Mouse (Mus musculus) adrenal gland, postnatal 14 days (tissue): ENCODE data around the gene Vps18. TPM values are rescaled to one million over a fixed set of nuclear protein-coding genes. Genes with fewer than 3 reads are reported as not detected.

Experiments used
- DNase-seq: peaks from one replicate; pipeline ENCODE4 v3.0.0; 2021; ENCODE audit warnings: mixed read lengths
- long read RNA-seq, 2 experiments: library from polyadenylated mRNA; stranded (forward); transcript quantifications; one replicate each; pipeline ENCODE4 v2.0.0; 2021
- total RNA-seq: library from RNA; stranded (reverse); gene quantifications from 2 replicates; pipeline ENCODE4 v1.2.3, GENCODE M21; 2021

The Vps18 gene
- 18.1 and 18.6 TPM in 2 replicates for total RNA-seq
- long read RNA-seq, experiment 1, full-length matches to known transcripts, result 7 of 13 reads
- long read RNA-seq, experiment 1, partial matches to known transcripts, result 4 of 13 reads
- long read RNA-seq, experiment 1, other reads (novel, unspliced or antisense), result 2 of 13 reads
- long read RNA-seq, experiment 2, full-length matches to known transcripts, result 14 of 26 reads
- long read RNA-seq, experiment 2, partial matches to known transcripts, result 8 of 26 reads
- long read RNA-seq, experiment 2, other reads (novel, unspliced or antisense), result 4 of 26 reads

DNA sequence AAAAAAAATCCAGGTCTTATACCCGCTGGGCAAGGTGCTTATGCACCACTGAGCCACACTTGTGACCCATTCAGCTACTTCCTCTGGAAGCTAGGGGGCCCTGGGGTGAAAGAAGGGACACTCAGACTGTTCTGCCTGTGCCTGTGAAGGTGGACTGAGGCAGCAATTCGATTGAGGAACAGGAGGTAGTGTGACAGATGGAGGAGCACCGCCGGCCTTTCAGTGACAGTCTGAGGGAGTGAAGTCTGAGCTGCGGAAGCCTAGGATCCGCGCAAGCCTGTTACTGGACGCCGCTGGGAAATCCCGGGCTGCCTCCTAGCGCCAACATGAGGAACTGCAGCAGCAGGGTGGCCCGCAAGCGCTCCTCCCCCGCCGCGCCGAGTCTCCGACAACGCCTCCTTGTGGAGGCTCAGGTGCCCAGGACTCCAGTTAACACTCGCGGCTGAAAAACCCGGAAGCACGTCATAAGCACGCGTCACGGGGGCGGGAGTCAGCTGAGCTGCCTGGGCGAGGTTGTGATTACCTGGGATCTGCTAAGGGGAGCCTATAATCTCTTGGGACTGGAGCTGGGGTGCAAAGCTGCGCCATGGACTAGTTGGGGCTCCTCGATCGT is at the start of gene Vps18:
TSS of gene Vps18 (plus strand) at position 471 of the 613 bp plus-strand sequence.
- DNase-seq, result peak; percentile 99

- no peak for DNase-seq
Measured at GRCm38 (mm10) chr2:119240075-119240818, 48.3 kb upstream of the Vps18 start.

DNA sequence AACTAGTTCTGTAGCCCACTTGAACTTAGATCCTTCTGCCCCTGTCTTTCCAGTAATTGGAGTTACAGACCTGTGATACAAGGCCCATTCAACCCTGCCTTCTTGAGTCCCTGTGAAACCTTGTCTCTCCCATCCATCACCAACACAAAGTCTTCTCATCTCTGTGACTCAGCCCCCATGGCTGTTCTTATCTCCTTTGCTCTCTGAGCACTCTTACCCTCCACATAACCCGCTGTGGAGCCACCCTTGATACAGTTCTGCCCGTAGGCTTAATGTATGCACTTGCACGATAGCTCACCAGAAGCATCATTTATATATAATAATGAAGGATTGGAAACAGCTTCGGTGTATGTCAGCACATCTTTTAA is 47.7 kb upstream of the Vps18 start:
- DNase-seq, result no peak

- no peak for DNase-seq
Measured at GRCm38 (mm10) chr2:119242548-119242947, 46.0 kb upstream of the Vps18 start.

DNA sequence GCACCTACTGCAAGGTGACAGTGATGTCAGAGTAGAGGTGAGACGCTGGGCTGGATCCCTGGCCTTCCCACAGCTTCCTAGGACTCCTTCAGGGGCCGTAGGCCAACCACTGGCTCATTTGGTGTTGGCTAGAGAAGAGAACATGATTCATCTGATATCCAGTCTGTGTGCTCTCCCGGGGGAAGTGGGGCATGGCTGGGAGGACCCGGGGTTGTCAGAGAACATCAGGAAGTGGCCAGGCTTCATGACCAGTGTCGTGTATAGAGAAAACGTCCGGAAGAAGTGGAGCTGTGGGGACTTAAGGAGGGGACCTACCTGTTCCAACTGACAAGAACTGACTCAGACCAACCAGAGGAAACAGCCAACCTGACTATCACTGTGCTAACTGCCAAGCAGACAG is 43.3 kb upstream of the Vps18 start:
- no peak for DNase-seq

GRCm38 (mm10) chr2:119247904-119248303 is 40.6 kb upstream of the Vps18 start:
- DNase-seq, result no peak

DNA sequence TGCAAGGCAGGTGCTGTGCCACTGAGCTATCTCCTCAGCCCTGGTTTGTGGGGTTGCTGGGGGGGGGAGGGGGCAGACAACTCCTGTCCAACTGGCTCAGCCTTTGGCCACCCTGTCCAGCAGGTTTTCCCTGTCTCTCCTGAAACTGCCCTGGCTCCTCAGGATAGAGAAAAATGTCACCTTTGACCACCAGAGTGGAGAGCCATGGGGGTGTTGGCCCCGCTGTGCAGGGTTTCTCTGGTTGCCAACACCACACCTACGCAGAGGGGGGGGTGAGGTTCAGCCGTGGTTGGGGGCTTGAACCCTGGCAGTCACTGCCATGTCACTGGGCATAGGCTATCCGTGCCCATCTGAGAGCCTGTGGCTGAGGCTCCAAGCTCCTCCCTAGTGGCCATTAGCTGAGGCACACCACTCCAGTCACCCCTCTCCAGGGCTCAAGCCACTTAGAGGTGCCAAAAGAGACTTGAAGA is 38.9 kb upstream of the Vps18 start:
- no peak for DNase-seq

GRCm38 (mm10) chr2:119250377-119250776 is 38.2 kb upstream of the Vps18 start:
- no peak for DNase-seq

DNA sequence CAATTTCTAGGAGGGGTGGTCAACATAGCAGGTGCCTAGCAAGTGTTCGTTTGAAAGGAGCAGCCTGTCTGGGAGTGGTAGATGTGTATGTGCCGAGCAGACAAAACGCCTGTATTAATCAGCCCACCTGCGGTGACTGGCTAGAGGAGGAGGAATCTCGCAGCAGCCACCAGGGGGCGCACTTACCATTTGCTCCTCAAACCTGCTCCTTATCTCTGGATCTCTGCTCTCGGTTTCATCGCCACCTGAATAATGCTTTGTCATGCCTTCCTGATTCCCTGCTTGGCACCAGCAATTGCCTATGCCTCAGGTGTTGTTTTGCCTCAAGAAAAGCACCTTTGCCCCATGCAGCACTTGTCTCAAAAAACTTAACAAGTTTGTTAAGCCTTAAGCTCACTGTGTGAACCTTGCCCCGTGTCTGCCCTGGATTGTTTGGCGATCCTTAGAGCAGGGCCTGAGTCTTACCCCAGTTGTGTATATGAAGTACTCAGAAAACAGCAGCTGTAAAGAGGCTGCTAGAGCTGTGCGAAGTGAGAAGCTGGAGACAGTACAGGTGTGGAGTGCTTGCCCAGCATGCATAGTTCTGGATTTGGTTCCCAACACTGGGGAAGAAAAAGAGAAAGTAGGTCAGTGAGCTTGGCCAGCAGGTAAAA is 37.6 kb upstream of the Vps18 start:
- peak; percentile 94 for DNase-seq

DNA sequence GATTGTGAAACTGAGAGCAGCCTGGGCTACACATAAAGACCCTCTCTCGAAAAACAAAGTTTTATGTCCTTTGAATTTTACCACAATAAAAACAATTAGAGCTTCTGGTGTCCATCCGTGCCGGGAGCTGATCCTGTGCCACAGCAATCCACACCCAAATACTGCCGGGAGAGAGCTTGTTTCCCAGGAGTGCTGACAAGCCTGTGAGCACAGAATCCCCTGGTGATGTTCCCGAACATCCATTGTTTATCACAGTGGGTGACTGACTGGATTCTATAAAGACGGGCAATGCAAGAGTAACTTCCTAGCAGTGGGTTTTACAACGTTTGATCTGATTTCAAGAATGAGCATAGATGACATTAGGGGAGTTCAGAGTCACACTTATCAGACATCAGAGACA is 33.6 kb upstream of the Vps18 start:
- DNase-seq, result no peak

- no peak for DNase-seq
Measured at GRCm38 (mm10) chr2:119260518-119260917, 28.0 kb upstream of the Vps18 start.

DNA sequence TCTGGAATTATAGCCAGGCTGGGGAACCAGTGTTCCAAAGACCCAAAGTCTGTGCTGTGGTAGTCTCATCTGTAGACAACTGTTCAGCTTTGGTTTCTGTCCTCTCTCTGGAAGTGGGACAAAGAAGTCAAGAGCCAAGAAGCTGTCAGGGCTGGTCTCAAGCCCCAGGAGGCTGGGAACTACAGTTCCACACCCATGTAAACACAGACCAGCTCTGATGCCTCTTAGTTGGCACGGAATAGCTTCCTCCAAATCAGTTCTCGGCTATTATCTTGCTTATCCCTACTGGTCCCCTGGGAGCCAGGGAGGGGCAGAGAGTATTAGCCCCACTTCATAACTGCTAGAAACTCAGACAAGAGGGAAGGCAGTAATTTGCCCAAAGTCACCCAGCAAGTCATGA is 27.2 kb upstream of the Vps18 start:
- no peak for DNase-seq

DNA sequence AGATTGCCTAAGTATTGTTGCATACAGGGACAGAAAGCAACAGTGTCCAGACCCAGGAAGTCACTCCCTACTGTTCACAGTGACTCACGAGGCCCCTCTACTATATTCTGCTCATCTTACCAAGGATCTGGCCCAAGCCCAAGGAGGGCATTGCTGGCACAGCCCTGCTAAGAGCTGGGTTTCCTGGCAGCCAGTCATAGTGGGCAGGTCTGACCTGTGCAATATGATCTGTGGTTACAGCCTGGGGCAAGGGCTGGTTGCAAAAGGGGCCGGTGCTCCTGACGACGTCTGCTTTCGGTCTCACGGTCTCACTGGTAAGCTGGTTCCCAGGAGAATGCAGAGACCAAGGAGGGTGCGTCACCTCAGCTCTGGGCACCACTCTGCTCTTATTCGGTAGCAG is 25.6 kb upstream of the Vps18 start:
- DNase-seq, result peak; percentile 95

DNA sequence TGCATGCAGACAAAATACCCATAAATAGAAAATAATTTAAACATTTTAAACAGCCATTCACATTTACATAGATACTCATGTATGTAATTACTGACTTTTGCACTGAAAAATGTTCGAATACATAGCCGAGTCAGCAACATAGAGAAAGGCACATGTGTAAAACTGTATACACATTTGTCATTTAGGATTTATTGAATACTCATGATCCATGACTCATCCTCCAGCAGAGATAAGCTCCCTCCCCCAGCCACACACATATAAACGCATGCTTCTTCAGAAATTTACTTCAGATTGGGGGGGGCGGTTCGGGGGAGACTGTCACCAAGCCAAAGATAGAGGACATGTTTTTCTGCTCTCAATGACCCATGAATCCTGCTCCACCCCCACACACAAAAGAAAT is 24.7 kb upstream of the Vps18 start:
- DNase-seq, result no peak

- DNase-seq, result no peak
Measured at GRCm38 (mm10) chr2:119270286-119270642, 18.3 kb upstream of the Vps18 start.

- DNase-seq, result peak; percentile 65
Measured at GRCm38 (mm10) chr2:119270643-119271331, 17.8 kb upstream of the Vps18 start, which contains the start of gene Rhov. Gene Rhov (minus strand): TSS chr2:119271272.

GRCm38 (mm10) chr2:119274126-119274525 is 14.4 kb upstream of the Vps18 start:
- DNase-seq, result no peak

- no peak for DNase-seq
Measured at GRCm38 (mm10) chr2:119276926-119277325, 11.6 kb upstream of the Vps18 start.

- DNase-seq, result no peak
Measured at GRCm38 (mm10) chr2:119277810-119278209, 10.7 kb upstream of the Vps18 start.

DNA sequence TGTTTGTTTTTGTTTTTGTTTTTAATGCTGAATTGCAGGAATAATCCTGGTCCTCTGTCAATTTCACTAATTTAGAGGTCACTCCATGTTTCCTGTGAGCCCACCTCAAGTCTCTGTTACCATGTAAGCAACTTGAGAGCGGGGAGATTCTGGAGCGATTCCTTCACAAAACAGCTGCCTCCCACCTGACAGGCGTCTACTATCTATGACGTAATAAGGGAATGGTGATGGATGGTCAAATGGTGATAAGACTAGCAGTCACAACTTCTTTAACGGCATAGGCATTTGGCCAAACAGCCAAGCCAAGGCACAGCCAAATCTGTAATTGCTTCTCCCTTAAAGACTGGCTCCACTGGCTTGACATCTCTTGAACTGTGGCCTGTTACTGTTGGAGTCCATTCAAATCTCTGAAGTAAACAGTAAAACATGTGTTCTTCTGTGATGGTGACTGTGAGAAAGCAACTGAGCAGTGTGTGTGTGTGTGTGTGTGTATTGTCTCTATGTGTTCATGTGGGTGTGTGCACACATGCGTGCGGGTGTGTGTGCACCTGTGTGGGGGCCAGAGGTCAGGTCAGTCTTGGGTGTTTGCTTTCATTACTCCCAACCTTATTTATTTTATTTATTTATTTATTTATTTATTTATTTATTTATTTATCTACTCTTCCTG is 6.5 kb upstream of the Vps18 start:
- DNase-seq, result no peak

GRCm38 (mm10) chr2:119287372-119287771 is 1.2 kb upstream of the Vps18 start:
- DNase-seq, result no peak

- DNase-seq, result peak; percentile 38
Measured at GRCm38 (mm10) chr2:119289014-119289416, 475 bp downstream of the Vps18 start.
